Mouse (Mus musculus) stomach, embryonic 15.5 days (tissue): Measurements from ENCODE around the gene Uggt1. TPM values are rescaled to one million over a fixed set of nuclear protein-coding genes. Genes with fewer than 3 reads are reported as not detected.

ENCODE experiments used
- ATAC-seq: fragments of 200-750 bp; cut with Nextera tagmentation; 2 replicates; pipeline ENCODE4 v1.8.0; 2017; ENCODE audit warnings: low read depth, moderate number of reproducible peaks, moderate TSS enrichment; ENCODE audit not compliant: insufficient read depth, low FRiP score
- H3K27ac ChIP-seq: fragments of 300-500 bp; sonication (generic); 2 replicates; pipeline ENCODE4 v1.5.1; 2015; ENCODE audit warnings: mild to moderate bottlenecking, inconsistent platforms
- H3K27me3 ChIP-seq: fragments of 300-500 bp; sonication (generic); replicated peaks from 2 replicates; pipeline ENCODE4 v1.6.1; 2015; ENCODE audit warnings: inconsistent platforms
- H3K36me3 ChIP-seq: fragments of 300-500 bp; sonication (generic); 2 replicates; pipeline ENCODE4 v1.6.1; 2015; ENCODE audit warnings: inconsistent platforms
- H3K4me1 ChIP-seq: fragments of 300-500 bp; sonication (generic); 2 replicates; pipeline ENCODE4 v1.6.1; 2015; ENCODE audit warnings: inconsistent platforms
- H3K4me2 ChIP-seq: fragments of 300-500 bp; sonication (generic); 2 replicates; pipeline ENCODE4 v1.6.1; 2015; ENCODE audit warnings: mild to moderate bottlenecking, inconsistent platforms
- H3K4me3 ChIP-seq: fragments of 300-500 bp; sonication (generic); replicated peaks from 2 replicates; pipeline ENCODE4 v1.5.1; 2015; ENCODE audit warnings: inconsistent platforms
- H3K9ac ChIP-seq: fragments of 300-500 bp; sonication (generic); 2 replicates; pipeline ENCODE4 v1.6.1; 2015; ENCODE audit warnings: inconsistent platforms
- H3K9me3 ChIP-seq: fragments of 300-500 bp; sonication (generic); 2 replicates; pipeline ENCODE4 v1.6.1; 2016; ENCODE audit warnings: inconsistent platforms
- WGBS: fragments of 180-500 bp; shearing (Covaris S2); methylation state at CpG from one replicate; pipeline ENCODE4 v1.1.7; 2015; 5-methylcytosine and 5-hydroxymethylcytosine counted together
- polyA plus RNA-seq: library from polyadenylated mRNA; unstranded; fragments of >200 nt; fragmentation: Nextera tagmentation; extraction: Ambion mirVana; gene quantifications from 2 replicates; pipeline ENCODE4 v1.2.1, GENCODE M21; 2015

Gene Uggt1
- polyA plus RNA-seq, 1 experiment from 2014 or later: 52.8 TPM

GRCm38 (mm10) chr1:36270666-36271065 is 26.1 kb upstream of the Uggt1 start:
- no peak overlapping the region for H3K9ac ChIP-seq
- peaks cover 4% of the 10 kb centered on the region; the same call in 1 of the 2 replicates for H3K27me3 ChIP-seq
- H3K4me2 ChIP-seq: peak overlapping the region; percentile 29; the same call in 1 of the 2 replicates
- H3K4me1 ChIP-seq: peaks cover 32% of the 10 kb centered on the region
- 30% methylated on average over 3 of the region's 3 CpGs for WGBS
- no peaks in the 10 kb centered on the region for H3K36me3 ChIP-seq
- ATAC-seq: no peak
- H3K4me3 ChIP-seq: no peak overlapping the region
- H3K27ac ChIP-seq: peak overlapping the region; percentile 87
- H3K9me3 ChIP-seq: no peaks in the 10 kb centered on the region

- Histone ChIP-seq H3K4me3 (no peak overlapping the region; the same call in 1 of the 2 replicates), H3K27me3 (peaks cover 4% of the 10 kb centered on the region; the same call in 1 of the 2 replicates), H3K9ac (no peak overlapping the region), H3K4me2 (peak overlapping the region; percentile 43), H3K4me1 (peaks cover 32% of the 10 kb centered on the region), H3K27ac (no peak overlapping the region), H3K36me3 (no peaks in the 10 kb centered on the region), H3K9me3 (no peaks in the 10 kb centered on the region)
- 42% methylated on average over 54 of the region's 54 CpGs for WGBS
- no peak for ATAC-seq
Observed at GRCm38 (mm10) chr1:36269121-36269795, 24.7 kb upstream of the Uggt1 start.

- ATAC-seq: no peak
- H3K4me1 ChIP-seq: peaks cover 24% of the 10 kb centered on the region
Observed at GRCm38 (mm10) chr1:36267595-36267994, 23.1 kb upstream of the Uggt1 start.

GRCm38 (mm10) chr1:36266293-36266692 is 21.8 kb upstream of the Uggt1 start:
- Histone ChIP-seq H3K27ac (no peak overlapping the region), H3K36me3 (no peaks in the 10 kb centered on the region), H3K9ac (no peak overlapping the region), H3K4me1 (peaks cover 17% of the 10 kb centered on the region), H3K4me2 (no peak overlapping the region), H3K9me3 (no peaks in the 10 kb centered on the region), H3K4me3 (no peak overlapping the region), H3K27me3 (peaks cover 4% of the 10 kb centered on the region; the same call in 1 of the 2 replicates)
- ATAC-seq: no peak
- 88% methylated on average over 6 of the region's 6 CpGs for WGBS

More at GRCm38 (mm10) chr1:36267595-36267994, 23.1 kb upstream of the Uggt1 start:
- WGBS: 96% methylated on average over 3 of the region's 3 CpGs
- no peaks in the 10 kb centered on the region for H3K9me3 ChIP-seq
- peaks cover 4% of the 10 kb centered on the region; the same call in 1 of the 2 replicates for H3K27me3 ChIP-seq
- H3K27ac ChIP-seq: no peak overlapping the region
- H3K9ac ChIP-seq: no peak overlapping the region
- H3K4me3 ChIP-seq: no peak overlapping the region
- no peaks in the 10 kb centered on the region for H3K36me3 ChIP-seq
- H3K4me2 ChIP-seq: no peak overlapping the region

GRCm38 (mm10) chr1:36263833-36264488 is 19.4 kb upstream of the Uggt1 start:
- no peaks in the 10 kb centered on the region for H3K27me3 ChIP-seq
- no peaks in the 10 kb centered on the region for H3K36me3 ChIP-seq
- no peak for ATAC-seq
- 0 out of 2 replicates have a peak overlapping the region, but pooled peaks have one; percentile 19 for H3K4me2 ChIP-seq
- no peak overlapping the region for H3K9ac ChIP-seq
- no peak overlapping the region for H3K4me3 ChIP-seq
- WGBS: 50% methylated on average over 13 of the region's 13 CpGs
- H3K9me3 ChIP-seq: no peaks in the 10 kb centered on the region
- peak overlapping the region; percentile 37 for H3K27ac ChIP-seq
- H3K4me1 ChIP-seq: 0 out of 2 replicates have a peak, but pooled peaks cover under 1% of the 10 kb centered on the region

- H3K4me2 ChIP-seq: no peak overlapping the region
- H3K27me3 ChIP-seq: no peaks in the 10 kb centered on the region
- no peak for ATAC-seq
- no peaks in the 10 kb centered on the region for H3K4me1 ChIP-seq
- H3K9ac ChIP-seq: no peak overlapping the region
- no peak overlapping the region for H3K4me3 ChIP-seq
- WGBS: 78% methylated on average over 19 of the region's 19 CpGs
- no peaks in the 10 kb centered on the region for H3K36me3 ChIP-seq
- H3K27ac ChIP-seq: no peak overlapping the region
- no peaks in the 10 kb centered on the region for H3K9me3 ChIP-seq
Observed at GRCm38 (mm10) chr1:36261708-36262504, 17.4 kb upstream of the Uggt1 start.

- 93% methylated on average over 1 of the region's 1 CpGs for whole genome bisulfite sequencing
- no peak overlapping the region for H3K9ac ChIP-seq
- no peak overlapping the region for H3K27ac ChIP-seq
- no peaks in the 10 kb centered on the region for H3K36me3 ChIP-seq
- H3K4me1 ChIP-seq: no peaks in the 10 kb centered on the region
- no peak for ATAC-seq
- H3K9me3 ChIP-seq: no peaks in the 10 kb centered on the region
- H3K27me3 ChIP-seq: no peaks in the 10 kb centered on the region
- no peak overlapping the region for H3K4me3 ChIP-seq
- no peak overlapping the region for H3K4me2 ChIP-seq
Observed at GRCm38 (mm10) chr1:36260418-36260817, 15.9 kb upstream of the Uggt1 start.

GRCm38 (mm10) chr1:36259281-36259680 is 14.8 kb upstream of the Uggt1 start:
- H3K27me3 ChIP-seq: no peaks in the 10 kb centered on the region
- WGBS: 90% methylated on average over 2 of the region's 2 CpGs
- no peaks in the 10 kb centered on the region for H3K36me3 ChIP-seq
- no peak overlapping the region for H3K4me3 ChIP-seq
- H3K4me1 ChIP-seq: no peaks in the 10 kb centered on the region
- H3K4me2 ChIP-seq: no peak overlapping the region
- no peak overlapping the region for H3K27ac ChIP-seq
- H3K9me3 ChIP-seq: no peaks in the 10 kb centered on the region
- no peak for ATAC-seq
- H3K9ac ChIP-seq: no peak overlapping the region

- H3K27ac ChIP-seq: no peak overlapping the region
- ATAC-seq: no peak
- no peak overlapping the region for H3K4me3 ChIP-seq
- H3K9ac ChIP-seq: no peak overlapping the region
- no peaks in the 10 kb centered on the region for H3K27me3 ChIP-seq
- H3K4me1 ChIP-seq: no peaks in the 10 kb centered on the region
- WGBS: 76% methylated on average over 2 of the region's 2 CpGs
- H3K4me2 ChIP-seq: no peak overlapping the region
- no peaks in the 10 kb centered on the region for H3K36me3 ChIP-seq
- no peaks in the 10 kb centered on the region for H3K9me3 ChIP-seq
Observed at GRCm38 (mm10) chr1:36258631-36259030, 14.1 kb upstream of the Uggt1 start.

GRCm38 (mm10) chr1:36257276-36257675 is 12.8 kb upstream of the Uggt1 start:
- Histone ChIP-seq H3K9ac (no peak overlapping the region), H3K4me1 (no peaks in the 10 kb centered on the region), H3K27me3 (no peaks in the 10 kb centered on the region), H3K4me3 (no peak overlapping the region), H3K9me3 (no peaks in the 10 kb centered on the region), H3K36me3 (no peaks in the 10 kb centered on the region), H3K4me2 (no peak overlapping the region), H3K27ac (no peak overlapping the region)
- WGBS: 81% methylated on average over 8 of the region's 8 CpGs
- ATAC-seq: no peak

- WGBS: 32% methylated on average over 20 of the region's 20 CpGs
- Histone ChIP-seq H3K9ac (no peak overlapping the region), H3K4me3 (no peak overlapping the region), H3K27me3 (no peaks in the 10 kb centered on the region), H3K4me1 (no peaks in the 10 kb centered on the region), H3K9me3 (no peaks in the 10 kb centered on the region), H3K36me3 (no peaks in the 10 kb centered on the region), H3K4me2 (no peak overlapping the region), H3K27ac (no peak overlapping the region)
- no peak for ATAC-seq
Observed at GRCm38 (mm10) chr1:36255871-36256640, 11.5 kb upstream of the Uggt1 start.
